Mouse (Mus musculus): ENCODE results near the gene Rimbp2. TPM values are rescaled to one million over a fixed set of nuclear protein-coding genes. Genes with fewer than 3 reads are reported as not detected.

The Rimbp2 gene
- total and polyA plus RNA-seq, 3 experiments, result not detected

DNA sequence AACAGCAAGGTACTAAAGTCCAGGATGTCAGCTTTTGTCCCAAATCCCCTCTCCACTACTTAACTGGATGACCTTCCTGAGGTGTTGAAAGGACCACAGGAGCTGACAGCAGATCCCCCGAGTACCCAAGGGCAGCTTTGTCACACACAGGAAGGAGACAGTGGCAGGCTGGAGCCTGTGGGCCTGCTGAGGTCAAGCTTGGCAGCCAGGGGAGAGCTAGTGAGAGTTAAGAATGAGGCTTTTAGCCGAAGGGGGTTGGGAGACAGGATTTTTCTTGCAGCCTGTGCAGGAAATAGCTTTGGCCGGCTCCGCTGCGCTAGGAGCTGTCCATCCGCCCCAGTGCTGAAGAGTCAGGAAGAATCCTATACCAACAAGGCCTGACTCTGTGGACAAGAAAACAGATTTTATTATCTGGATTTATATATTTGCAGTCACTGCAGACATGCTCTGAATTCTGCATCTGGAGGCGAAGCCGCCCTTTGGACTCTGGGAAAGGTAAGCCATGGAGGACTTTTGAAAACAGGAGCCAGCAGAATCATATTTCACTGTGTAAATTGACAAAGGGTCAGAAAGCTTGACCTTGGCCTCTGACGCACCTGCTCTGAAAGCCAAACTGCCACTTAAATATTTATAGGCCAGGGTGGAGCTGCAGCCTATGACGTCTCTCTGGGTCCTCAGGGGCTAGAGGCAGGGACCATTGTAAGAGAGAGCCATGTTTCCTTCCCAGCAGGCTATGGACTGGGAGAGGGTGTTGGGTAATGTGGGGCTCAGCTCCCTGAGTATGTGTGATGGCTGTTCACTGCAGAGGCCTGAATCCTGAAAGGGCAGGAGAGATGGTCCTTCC, 35.9 kb downstream of the Rimbp2 start:
- TF ChIP-seq CHD1 (IDR thresholded peaks at IDR 0.05; ENCODE audit: low read depth, low read length) (no peak), TCF12 (IDR thresholded peaks at IDR 0.05; ENCODE audit: low read depth, low read length) (no peak), E2F4 (IDR thresholded peaks at IDR 0.05; ENCODE audit: insufficient replicate concordance, low read depth, low read length) (no peak), CTCF (conservative IDR thresholded peaks at IDR 0.05 in 1 of 2, IDR thresholded peaks at IDR 0.05 in 1 of 2; ENCODE audit: low read depth in 2 of 2, low read length in 2 of 2) (no peak), ELF1 (IDR thresholded peaks at IDR 0.05; ENCODE audit: low read depth, low read length) (no peak), CHD2 (IDR thresholded peaks at IDR 0.05; ENCODE audit: low read length) (no peak), JUN (IDR thresholded peaks at IDR 0.05; ENCODE audit: insufficient read depth, low read depth, low read length) (no peak), SIN3A (IDR thresholded peaks at IDR 0.05; ENCODE audit: low read length) (no peak), PAX5 (IDR thresholded peaks at IDR 0.05; ENCODE audit: low read length) (no peak), ZKSCAN1 (IDR thresholded peaks at IDR 0.05; ENCODE audit: borderline replicate concordance, low read depth, low read length) (no peak), ZNF384 (IDR thresholded peaks at IDR 0.05; ENCODE audit: low read depth, low read length) (no peak), USF2 (conservative IDR thresholded peaks at IDR 0.05; ENCODE audit: low read depth, low read length) (no peak), MEF2A (IDR thresholded peaks at IDR 0.05; ENCODE audit: borderline replicate concordance, low read depth, low read length) (no peak), SMC3 (IDR thresholded peaks at IDR 0.05; ENCODE audit: low read depth, low read length) (no peak), POLR2A (IDR thresholded peaks at IDR 0.05; ENCODE audit: low read depth, low read length) (no peak), RCOR1 (conservative IDR thresholded peaks at IDR 0.05; ENCODE audit: low read depth, low read length) (no peak), NRF1 (IDR thresholded peaks at IDR 0.05; ENCODE audit: low read depth, low read length) (no peak)
- Histone ChIP-seq H3K36me3 (replicated peaks in 1 of 2; ENCODE audit: control insufficient read depth in 1 of 2, insufficient read depth in 1 of 2, low read length in 1 of 2) (no peaks in the 10 kb centered on the region), H3K27ac (ENCODE audit: insufficient read depth, low read depth) (no peak overlapping the region), H3K4me3 (replicated peaks in 1 of 3; ENCODE audit: low read depth in 2 of 3, low read length in 2 of 3, poor library complexity in 1 of 3) (no peak overlapping the region), H3K4me2 (ENCODE audit: insufficient read depth, low read depth, poor library complexity, severe bottlenecking) (no peak overlapping the region), H3K4me1 (ENCODE audit: control insufficient read depth in 1 of 2, insufficient read depth in 2 of 2) (no peaks in the 10 kb centered on the region), H3K9me3 (replicated peaks; ENCODE audit: low read length) (peaks cover 73% of the 10 kb centered on the region), H3K9ac (ENCODE audit: insufficient read depth, low read depth) (no peak overlapping the region), H3K27me3 (replicated peaks) (no peaks in the 10 kb centered on the region), H3K79me2 (replicated peaks; ENCODE audit: control insufficient read depth, extremely low read depth, insufficient read depth, poor library complexity, severe bottlenecking) (no peaks in the 10 kb centered on the region)
- in situ Hi-C loops (cut with MboI; ENCODE audit: low pct_ligation_motif_present, low pct_unique_long_range_greater_than_20kb, low sequenced_read_pairs) (no loop called here), dilution Hi-C loops (cut with MboI; ENCODE audit: extremely low pct_ligation_motif_present, extremely low pct_unique_long_range_greater_than_20kb, low sequenced_read_pairs) (no loop called here)
- no peak for DNase-seq (ENCODE audit: extremely low read depth)

- Histone ChIP-seq H3K4me1 (ENCODE audit: control insufficient read depth in 1 of 2, insufficient read depth in 2 of 2) (no peaks in the 10 kb centered on the region), H3K4me2 (ENCODE audit: insufficient read depth, low read depth, poor library complexity, severe bottlenecking) (no peak overlapping the region), H3K36me3 (replicated peaks in 1 of 2; ENCODE audit: control insufficient read depth in 1 of 2, insufficient read depth in 1 of 2, low read length in 1 of 2) (no peaks in the 10 kb centered on the region), H3K27me3 (replicated peaks) (no peaks in the 10 kb centered on the region), H3K9me3 (replicated peaks; ENCODE audit: low read length) (peaks cover 75% of the 10 kb centered on the region), H3K27ac (ENCODE audit: insufficient read depth, low read depth) (no peak overlapping the region), H3K4me3 (replicated peaks in 1 of 3; ENCODE audit: low read depth in 2 of 3, low read length in 2 of 3, poor library complexity in 1 of 3) (no peak overlapping the region), H3K9ac (ENCODE audit: insufficient read depth, low read depth) (no peak overlapping the region), H3K79me2 (replicated peaks; ENCODE audit: control insufficient read depth, extremely low read depth, insufficient read depth, poor library complexity, severe bottlenecking) (no peaks in the 10 kb centered on the region)
- dilution Hi-C loops (cut with MboI; ENCODE audit: extremely low pct_ligation_motif_present, extremely low pct_unique_long_range_greater_than_20kb, low sequenced_read_pairs), result no loop called here
- in situ Hi-C loops (cut with MboI; ENCODE audit: low pct_ligation_motif_present, low pct_unique_long_range_greater_than_20kb, low sequenced_read_pairs), result no loop called here
- DNase-seq (ENCODE audit: extremely low read depth), result no peak
- TF ChIP-seq TCF12 (IDR thresholded peaks at IDR 0.05; ENCODE audit: low read depth, low read length) (no peak), BHLHE40 (IDR thresholded peaks at IDR 0.05; ENCODE audit: low read depth, low read length) (no peak), USF1 (IDR thresholded peaks at IDR 0.05; ENCODE audit: low read depth, low read length) (no peak), MAFK (IDR thresholded peaks at IDR 0.05; ENCODE audit: insufficient replicate concordance, low read length) (no peak), IRF4 (IDR thresholded peaks at IDR 0.05; ENCODE audit: low read depth, low read length) (no peak), NRF1 (IDR thresholded peaks at IDR 0.05; ENCODE audit: low read depth, low read length) (no peak), MAZ (IDR thresholded peaks at IDR 0.05; ENCODE audit: low read depth, low read length) (no peak), MXI1 (IDR thresholded peaks at IDR 0.05; ENCODE audit: low read depth, low read length) (no peak), CTCF (conservative IDR thresholded peaks at IDR 0.05 in 1 of 2, IDR thresholded peaks at IDR 0.05 in 1 of 2; ENCODE audit: low read depth in 2 of 2, low read length in 2 of 2) (no peak), MYC (IDR thresholded peaks at IDR 0.05; ENCODE audit: low read depth, low read length) (no peak), KAT2A (IDR thresholded peaks at IDR 0.05; ENCODE audit: insufficient replicate concordance, low read length) (no peak), NELFE (IDR thresholded peaks at IDR 0.05; ENCODE audit: low read depth, low read length) (no peak), UBTF (IDR thresholded peaks at IDR 0.05; ENCODE audit: low read depth, low read length) (no peak), SIN3A (IDR thresholded peaks at IDR 0.05; ENCODE audit: low read length) (no peak), ZNF384 (IDR thresholded peaks at IDR 0.05; ENCODE audit: low read depth, low read length) (no peak), ZKSCAN1 (IDR thresholded peaks at IDR 0.05; ENCODE audit: borderline replicate concordance, low read depth, low read length) (no peak), CHD1 (IDR thresholded peaks at IDR 0.05; ENCODE audit: low read depth, low read length) (no peak), USF2 (conservative IDR thresholded peaks at IDR 0.05; ENCODE audit: low read depth, low read length) (no peak), GABPA (IDR thresholded peaks at IDR 0.05; ENCODE audit: insufficient replicate concordance, low read depth, low read length) (no peak)
Observed at GRCm38 (mm10) chr5:128913820-128914219, 39.5 kb downstream of the Rimbp2 start.
